Mouse (Mus musculus): ENCODE data around the gene Ubl7.

DNA sequence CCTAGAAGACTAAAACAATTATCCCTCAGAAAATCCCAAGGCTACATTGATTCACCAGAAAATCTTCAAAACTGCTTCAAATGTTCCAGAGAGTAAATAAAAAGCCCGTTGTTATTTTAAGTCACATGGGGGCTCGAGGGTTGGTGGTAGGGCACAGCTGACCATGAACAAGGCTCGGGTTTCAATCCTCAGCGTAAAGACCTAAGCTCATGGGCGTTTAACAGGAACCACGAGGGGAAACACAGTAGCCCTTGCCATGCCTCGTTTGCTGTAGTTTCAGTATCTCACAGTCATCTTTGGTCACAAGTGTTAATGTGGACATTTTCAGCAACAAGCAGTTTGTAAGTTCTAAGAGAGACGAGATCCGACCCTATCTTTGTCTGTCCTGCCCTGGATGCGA is 10.3 kb upstream of the Ubl7 start:
- TF ChIP-seq USF1 (IDR thresholded peaks at IDR 0.05; ENCODE audit: low read depth, low read length) (no peak), CTCF (IDR thresholded peaks at IDR 0.05 in 2 of 3, conservative IDR thresholded peaks at IDR 0.05 in 1 of 3; ENCODE audit: control insufficient read depth in 1 of 3, insufficient read depth in 1 of 3, low read depth in 2 of 3, low read length in 3 of 3, poor library complexity in 1 of 3, severe bottlenecking in 1 of 3) (no peak), POLR2A (IDR thresholded peaks at IDR 0.05; ENCODE audit: control insufficient read depth in 1 of 2, insufficient read depth in 1 of 2, low read depth in 1 of 2, low read length in 2 of 2, poor library complexity in 1 of 2) (no peak), RCOR1 (IDR thresholded peaks at IDR 0.05; ENCODE audit: low read depth, low read length) (no peak)

Data from MEL (cell line).